Mouse (Mus musculus) midbrain, embryonic 11.5 days (tissue): ENCODE data around the gene Crlf1. TPM values are rescaled to one million over a fixed set of nuclear protein-coding genes. Genes with fewer than 3 reads are reported as not detected.

ENCODE experiments used
- ATAC-seq: fragments of 200-750 bp; cut with Nextera tagmentation; 2 replicates; pipeline ENCODE4 v1.8.0; 2017; ENCODE audit warnings: moderate TSS enrichment, moderate library complexity; ENCODE audit not compliant: low FRiP score
- DNase-seq: peaks from one replicate; pipeline ENCODE4 v3.0.0; 2015; ENCODE audit warnings: low spot score; ENCODE audit errors: missing footprints
- H3K27ac ChIP-seq: fragments of 300-500 bp; sonication (generic); 2 replicates; pipeline ENCODE4 v1.5.1; 2014; ENCODE audit warnings: low read depth, low read length
- H3K27me3 ChIP-seq: fragments of 300-500 bp; sonication (generic); 2 replicates; pipeline ENCODE4 v1.6.1; 2014; ENCODE audit warnings: mild to moderate bottlenecking, low read length, moderate library complexity, mixed read lengths; ENCODE audit not compliant: control insufficient read depth, insufficient read depth
- H3K36me3 ChIP-seq: fragments of 300-500 bp; sonication (generic); 2 replicates; pipeline ENCODE4 v1.6.1; 2014; ENCODE audit warnings: mild to moderate bottlenecking, low read length, moderate library complexity, mixed read lengths; ENCODE audit not compliant: control insufficient read depth, insufficient read depth
- H3K4me1 ChIP-seq: fragments of 300-500 bp; sonication (generic); 2 replicates; pipeline ENCODE4 v1.6.1; 2014; ENCODE audit warnings: low read length; ENCODE audit not compliant: control insufficient read depth, insufficient read depth
- H3K4me2 ChIP-seq: fragments of 300-500 bp; sonication (generic); 2 replicates; pipeline ENCODE4 v1.6.1; 2014; ENCODE audit warnings: mild to moderate bottlenecking, moderate library complexity
- H3K4me3 ChIP-seq: fragments of 300-500 bp; sonication (generic); 2 replicates; pipeline ENCODE4 v1.5.1; 2014; ENCODE audit warnings: low read depth, low read length
- H3K9ac ChIP-seq: fragments of 300-500 bp; sonication (generic); 2 replicates; pipeline ENCODE4 v1.6.1; 2014; ENCODE audit warnings: low read length
- H3K9me3 ChIP-seq: fragments of 300-500 bp; sonication (generic); 2 replicates; pipeline ENCODE4 v1.6.1; 2016; ENCODE audit warnings: low read length; ENCODE audit not compliant: control insufficient read depth
- WGBS: fragments of 180-500 bp; shearing (Covaris S2); extraction: QIAGEN DNeasy Blood & Tissue Kit; methylation state at CpG from one replicate; pipeline ENCODE4 v1.1.7; 2014; 5-methylcytosine and 5-hydroxymethylcytosine counted together
- polyA plus RNA-seq: library from polyadenylated mRNA; unstranded; fragments of >200 nt; fragmentation: Nextera tagmentation; extraction: Ambion mirVana; gene quantifications from 2 replicates; pipeline ENCODE4 v1.2.1, GENCODE M21; 2014

Gene Crlf1
- polyA plus RNA-seq, result 0.23 and 0.90 TPM in 2 replicates

GRCm38 (mm10) chr8:70492664-70493640, at the start of gene Crlf1:
TSS of gene Crlf1 (plus strand) at chr8:70493158.
- Histone ChIP-seq H3K4me2 (peak within 1 kb of the TSS; percentile 39), H3K9ac (no peak within 1 kb of the TSS), H3K9me3 (no peaks in the 10 kb centered on the region), H3K36me3 (no peaks in the 10 kb centered on the region), H3K27ac (no peak within 1 kb of the TSS), H3K4me3 (peak within 1 kb of the TSS; percentile 28), H3K27me3 (peaks cover 98% of the 10 kb centered on the region), H3K4me1 (peaks cover 33% of the 10 kb centered on the region)
- ATAC-seq, result no peak
- peak; percentile 87 for DNase-seq
- under 1% methylated on average over 60 of the region's 93 CpGs for WGBS

GRCm38 (mm10) chr8:70443326-70443725, 49.6 kb upstream of the Crlf1 start:
- WGBS, result 81% methylated on average over 4 of the region's 4 CpGs
- Histone ChIP-seq H3K9me3 (no peaks in the 10 kb centered on the region), H3K4me2 (no peak overlapping the region), H3K27me3 (no peaks in the 10 kb centered on the region), H3K36me3 (no peaks in the 10 kb centered on the region), H3K4me1 (peaks cover 8% of the 10 kb centered on the region), H3K27ac (no peak overlapping the region), H3K4me3 (no peak overlapping the region), H3K9ac (no peak overlapping the region)
- ATAC-seq, result no peak
- DNase-seq, result no peak

GRCm38 (mm10) chr8:70445988-70446387, 47.0 kb upstream of the Crlf1 start:
- DNase-seq, result no peak
- ATAC-seq, result no peak
- Histone ChIP-seq H3K27me3 (no peaks in the 10 kb centered on the region), H3K4me1 (no peaks in the 10 kb centered on the region), H3K4me2 (no peak overlapping the region), H3K27ac (no peak overlapping the region), H3K9me3 (no peaks in the 10 kb centered on the region), H3K36me3 (no peaks in the 10 kb centered on the region; the same call in 1 of the 2 replicates), H3K4me3 (no peak overlapping the region), H3K9ac (no peak overlapping the region)
- 63% methylated on average over 1 of the region's 1 CpGs for WGBS

DNA sequence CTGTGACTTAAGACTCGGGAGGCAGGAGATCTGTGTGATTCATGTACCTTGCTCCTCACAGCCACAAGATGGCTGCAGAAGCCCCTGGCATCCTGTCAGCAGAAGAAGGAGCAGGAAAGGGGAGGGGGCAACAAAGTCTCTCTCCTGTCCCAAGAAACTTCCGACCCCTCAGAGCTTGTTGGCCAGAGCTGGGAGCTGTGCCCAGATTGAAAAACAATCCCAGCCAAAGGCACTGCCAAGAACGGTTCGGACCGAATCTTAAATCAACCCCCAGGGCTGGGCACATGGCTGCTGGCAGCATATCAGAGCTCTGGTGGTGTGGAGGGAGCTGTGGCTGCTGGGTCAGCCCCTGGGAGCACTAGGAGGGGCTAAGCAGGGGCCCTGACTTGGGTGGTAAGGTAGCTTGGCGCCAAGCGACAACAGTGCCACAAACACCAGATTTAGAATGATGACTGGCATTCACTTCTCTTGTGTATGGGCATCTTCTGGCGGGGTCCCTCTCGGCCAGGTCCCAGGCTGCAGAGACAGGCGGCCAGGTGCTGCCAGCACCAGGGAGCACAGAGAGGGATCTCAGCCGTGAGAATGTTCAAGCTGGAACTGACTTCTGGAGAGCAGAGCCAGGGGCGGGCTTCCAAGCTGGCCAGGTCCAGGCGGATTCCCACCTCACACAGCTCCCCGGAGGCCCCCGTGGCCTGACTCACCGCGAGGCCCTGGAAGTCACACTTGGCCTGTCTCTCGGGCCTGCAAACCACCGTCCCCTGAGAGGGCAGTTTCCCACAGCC, 45.1 kb upstream of the Crlf1 start:
- Histone ChIP-seq H3K9ac (no peak overlapping the region), H3K4me3 (no peak overlapping the region), H3K4me2 (no peak overlapping the region), H3K9me3 (no peaks in the 10 kb centered on the region), H3K36me3 (peaks cover 3% of the 10 kb centered on the region), H3K4me1 (no peaks in the 10 kb centered on the region), H3K27me3 (no peaks in the 10 kb centered on the region; the same call in 1 of the 2 replicates), H3K27ac (no peak overlapping the region)
- WGBS, result 77% methylated on average over 19 of the region's 19 CpGs
- no peak for ATAC-seq
- no peak for DNase-seq

- H3K27ac ChIP-seq, result no peak overlapping the region
- H3K9ac ChIP-seq, result no peak overlapping the region
- 62% methylated on average over 52 of the region's 52 CpGs for WGBS
- H3K9me3 ChIP-seq, result no peaks in the 10 kb centered on the region
- no peaks in the 10 kb centered on the region; the same call in 1 of the 2 replicates for H3K27me3 ChIP-seq
- no peak overlapping the region for H3K4me2 ChIP-seq
- ATAC-seq, result no peak
- no peaks in the 10 kb centered on the region for H3K4me1 ChIP-seq
- H3K4me3 ChIP-seq, result no peak overlapping the region
- DNase-seq, result no peak
- peaks cover 3% of the 10 kb centered on the region for H3K36me3 ChIP-seq
These were observed 40.6 kb upstream of the Crlf1 start for GRCm38 (mm10) chr8:70452196-70452966.

- no peak overlapping the region for H3K4me2 ChIP-seq
- DNase-seq (no peak), ATAC-seq (no peak)
- no peaks in the 10 kb centered on the region for H3K9me3 ChIP-seq
- H3K27ac ChIP-seq, result no peak overlapping the region
- no peak overlapping the region for H3K4me3 ChIP-seq
- no peaks in the 10 kb centered on the region for H3K4me1 ChIP-seq
- no peaks in the 10 kb centered on the region; the same call in 1 of the 2 replicates for H3K27me3 ChIP-seq
- peaks cover 3% of the 10 kb centered on the region for H3K36me3 ChIP-seq
- no peak overlapping the region for H3K9ac ChIP-seq
- 91% methylated on average over 5 of the region's 5 CpGs for WGBS
These were observed 39.1 kb upstream of the Crlf1 start for GRCm38 (mm10) chr8:70453852-70454251.

- Histone ChIP-seq H3K4me2 (no peak overlapping the region), H3K27me3 (no peaks in the 10 kb centered on the region), H3K9me3 (no peaks in the 10 kb centered on the region; the same call in 1 of the 2 replicates), H3K4me1 (no peaks in the 10 kb centered on the region), H3K27ac (no peak overlapping the region), H3K36me3 (no peaks in the 10 kb centered on the region; the same call in 1 of the 2 replicates), H3K4me3 (no peak overlapping the region), H3K9ac (no peak overlapping the region; the same call in 1 of the 2 replicates)
- DNase-seq (no peak), ATAC-seq (no peak)
- WGBS, result 92% methylated on average over 1 of the region's 1 CpGs
These were observed 36.0 kb upstream of the Crlf1 start for GRCm38 (mm10) chr8:70456996-70457395.

DNA sequence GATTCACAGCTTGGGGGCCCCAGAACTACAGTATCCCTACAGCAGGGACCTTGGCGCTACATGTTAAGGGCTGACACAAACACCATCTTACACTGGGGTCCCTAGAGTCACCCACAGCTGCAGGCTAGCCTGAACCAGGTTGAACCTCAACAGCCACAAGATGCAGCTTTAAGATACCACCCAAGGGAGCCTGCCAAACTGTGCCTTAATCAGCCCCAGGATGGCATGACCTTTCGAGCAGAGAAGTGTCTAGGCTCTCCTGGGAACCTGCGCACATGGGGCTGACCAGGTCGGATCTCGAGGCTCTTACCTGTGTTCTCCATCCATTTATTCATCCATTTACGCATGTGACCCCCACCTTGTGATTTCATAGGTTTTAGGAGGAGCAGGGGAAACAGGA, 35.1 kb upstream of the Crlf1 start:
- no peak overlapping the region for H3K4me2 ChIP-seq
- no peaks in the 10 kb centered on the region for H3K36me3 ChIP-seq
- WGBS, result 87% methylated on average over 6 of the region's 6 CpGs
- DNase-seq (no peak), ATAC-seq (no peak)
- H3K9ac ChIP-seq, result no peak overlapping the region
- H3K4me1 ChIP-seq, result no peaks in the 10 kb centered on the region
- no peak overlapping the region for H3K4me3 ChIP-seq
- H3K9me3 ChIP-seq, result no peaks in the 10 kb centered on the region; the same call in 1 of the 2 replicates
- H3K27ac ChIP-seq, result no peak overlapping the region
- H3K27me3 ChIP-seq, result no peaks in the 10 kb centered on the region
